Mouse (Mus musculus) lung, adult 2 months (tissue): ENCODE measurements at regions not wholly inside any gene's neighbourhood (a gene's known extent, or its start where the extent isn't known, plus 50 kb on each side); places are given as distances from the start of the nearest gene placed in this dataset.

Source experiments
- DNase-seq: peaks from one replicate; pipeline ENCODE4 v3.0.0; 2022
- H3K4me1 ChIP-seq: fragments of 200-500 bp; 2 replicates; pipeline ENCODE4 v1.6.1; 2011; ENCODE audit warnings: low read length; ENCODE audit not compliant: control insufficient read depth, insufficient read depth
- H3K4me3 ChIP-seq: fragments of 200-500 bp; replicated peaks from 2 replicates; pipeline ENCODE3; 2011; ENCODE audit warnings: low read depth, mild to moderate bottlenecking, control low read depth, low read length; ENCODE audit errors: extremely low read depth
- CTCF ChIP-seq: fragments of 200-500 bp; IDR thresholded peaks from 2 replicates; pipeline ENCODE4 v1.5.1; 2011; ENCODE audit warnings: mild to moderate bottlenecking, low read length, control low read depth; ENCODE audit not compliant: insufficient read depth
- POLR2A ChIP-seq: fragments of 200-500 bp; IDR thresholded peaks from 2 replicates; pipeline ENCODE4 v1.6.1; 2011; ENCODE audit warnings: low read depth, mild to moderate bottlenecking, control low read depth, low read length, borderline replicate concordance; ENCODE audit errors: extremely low read depth
- WGBS: fragments of 180-500 bp; shearing (Covaris S2); methylation state at CpG from one replicate; pipeline ENCODE4 v1.1.7; 2018; 5-methylcytosine and 5-hydroxymethylcytosine counted together

DNA sequence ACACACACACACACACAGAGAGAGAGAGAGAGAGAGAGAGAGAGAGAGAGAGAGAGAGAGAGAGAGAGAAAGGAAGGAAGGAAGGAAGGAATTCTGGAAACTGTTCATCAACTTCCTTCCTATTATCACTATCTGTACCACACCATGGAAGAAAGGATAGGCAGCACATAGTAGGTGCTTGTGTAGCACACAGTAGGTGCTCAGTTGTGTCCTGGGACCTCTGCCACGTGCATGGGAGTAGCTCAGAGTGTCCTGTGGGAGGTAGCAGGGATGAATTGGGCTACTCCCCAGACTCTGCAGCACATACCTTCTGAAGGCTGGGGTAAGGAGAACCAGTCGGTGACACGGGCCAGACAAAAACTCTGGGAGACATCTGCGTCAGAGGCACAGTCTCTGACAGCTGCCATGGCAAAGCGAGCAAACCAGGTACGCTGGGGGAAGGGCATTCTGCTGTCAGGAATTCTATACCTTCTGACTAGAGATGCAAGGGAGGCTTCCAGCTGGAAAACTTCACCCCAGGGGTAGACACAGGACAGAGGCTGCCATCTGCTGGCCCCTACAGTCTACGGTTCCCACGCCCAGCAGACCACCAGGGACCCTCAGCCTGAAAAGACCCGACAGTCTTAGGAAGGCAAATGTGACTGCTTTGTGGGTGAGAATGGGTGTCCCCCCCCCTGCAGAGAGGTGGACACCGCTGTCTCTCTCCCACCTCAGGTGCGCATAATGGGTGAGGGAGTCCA, 126.2 kb upstream of the Igsf21 start:
- DNase-seq, result no peak
- Histone ChIP-seq H3K4me3 (no peak overlapping the region), H3K4me1 (no peaks in the 10 kb centered on the region)
- WGBS, result 48% methylated on average over 11 of the region's 11 CpGs
- no peak for TF ChIP-seq CTCF
- no peak for TF ChIP-seq POLR2A

DNA sequence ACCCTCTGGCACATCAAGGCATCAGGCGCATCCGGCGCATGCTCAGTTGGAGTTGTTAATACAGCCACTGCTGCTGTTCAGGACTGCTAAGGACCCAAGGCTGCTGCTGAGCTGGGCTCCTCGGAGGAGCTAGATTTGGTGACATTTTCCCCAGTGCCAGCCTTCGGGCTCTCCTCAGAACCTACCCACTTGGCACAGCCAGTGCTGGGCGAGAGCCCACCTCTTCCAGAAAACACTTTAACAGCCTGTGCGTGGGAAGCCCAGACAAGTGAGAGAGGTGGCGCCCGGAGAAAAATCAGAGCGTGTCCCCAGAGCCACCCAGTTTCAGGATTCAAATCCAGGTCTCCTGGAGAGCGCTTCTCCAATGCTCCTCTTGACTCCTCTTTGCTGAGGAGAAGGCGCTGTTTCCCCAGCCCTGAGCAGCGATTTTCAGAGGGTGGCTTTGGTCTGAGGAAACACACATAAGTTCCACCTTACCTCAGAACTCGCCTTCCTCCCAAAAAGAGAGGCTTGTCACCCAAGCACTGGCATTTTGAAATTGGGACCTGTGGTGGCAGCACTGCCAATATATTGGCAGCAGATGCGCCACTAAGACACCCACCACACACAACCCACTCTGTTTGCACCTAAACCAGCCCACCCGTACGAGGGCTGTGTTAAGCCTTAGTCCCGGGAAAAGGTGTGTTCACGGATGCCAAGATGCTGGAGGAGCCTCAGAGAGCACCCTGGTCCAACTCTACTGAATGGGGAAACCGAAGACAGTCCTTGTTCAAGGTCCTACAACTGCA, 125.0 kb upstream of the Igsf21 start:
- 86% methylated on average over 20 of the region's 20 CpGs for WGBS
- DNase-seq, result no peak
- Histone ChIP-seq H3K4me1 (no peaks in the 10 kb centered on the region), H3K4me3 (no peak overlapping the region)
- TF ChIP-seq POLR2A, result no peak

DNA sequence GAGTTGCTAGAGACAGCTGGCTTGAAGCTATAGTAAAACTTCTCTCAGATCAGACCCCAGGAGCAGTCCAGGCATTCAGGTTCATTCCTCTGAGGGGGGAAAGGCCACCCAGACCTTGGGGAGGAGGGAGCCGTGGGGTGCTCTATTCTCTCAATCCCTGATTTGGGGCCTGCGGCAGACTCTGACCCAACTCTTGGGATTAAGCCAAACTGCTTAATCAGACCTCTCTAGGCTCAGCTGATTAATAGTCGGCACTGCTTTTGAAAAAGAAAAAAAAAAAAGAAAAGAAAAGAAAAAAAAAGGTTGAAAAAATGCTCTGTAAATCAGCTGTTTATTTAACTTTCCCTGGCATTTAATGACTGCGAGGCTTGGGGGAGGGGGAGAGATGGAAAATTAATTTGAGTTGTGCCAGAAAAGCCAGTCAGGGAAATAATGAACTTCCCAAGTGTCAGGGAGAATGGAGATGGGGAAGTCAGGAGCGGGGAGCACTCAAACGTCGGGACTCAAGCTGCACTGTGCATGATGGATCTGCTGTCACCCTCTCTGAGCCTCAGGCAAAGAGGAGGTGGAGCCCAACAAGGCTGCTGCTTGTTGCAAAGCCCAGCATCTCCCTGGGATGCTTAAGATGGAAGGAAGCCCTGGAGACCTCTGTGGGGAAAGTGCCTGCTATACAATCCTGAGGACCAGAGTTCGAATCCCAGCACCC, 120.5 kb upstream of the Igsf21 start:
- Histone ChIP-seq H3K4me3 (no peak overlapping the region), H3K4me1 (no peaks in the 10 kb centered on the region)
- TF ChIP-seq POLR2A (no peak), CTCF (no peak)
- no peak for DNase-seq
- WGBS, result 29% methylated on average over 8 of the region's 8 CpGs

DNA sequence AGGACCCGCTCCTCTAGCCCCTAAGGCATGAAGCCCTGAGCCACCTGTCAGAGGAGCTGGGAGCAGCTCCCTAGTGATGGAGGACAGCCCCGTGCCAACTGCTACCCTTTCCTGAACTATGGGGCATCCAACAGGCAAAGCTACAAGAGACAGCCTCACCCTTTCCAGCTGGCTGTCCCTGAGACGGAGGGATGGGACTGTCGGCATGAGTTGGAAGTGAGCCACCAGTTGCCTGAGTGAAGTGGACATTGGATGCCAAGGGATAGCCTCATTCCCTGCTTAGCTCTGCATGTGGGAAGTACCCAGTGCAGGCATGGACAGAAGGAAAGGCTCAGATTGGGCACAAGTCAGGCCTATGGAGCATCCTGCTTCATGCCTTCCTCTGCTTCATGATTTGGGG, 112.3 kb upstream of the Igsf21 start:
- 93% methylated on average over 4 of the region's 4 CpGs for WGBS
- DNase-seq, result no peak
- TF ChIP-seq POLR2A (no peak), CTCF (no peak)
- Histone ChIP-seq H3K4me1 (no peaks in the 10 kb centered on the region), H3K4me3 (no peak overlapping the region)

DNA sequence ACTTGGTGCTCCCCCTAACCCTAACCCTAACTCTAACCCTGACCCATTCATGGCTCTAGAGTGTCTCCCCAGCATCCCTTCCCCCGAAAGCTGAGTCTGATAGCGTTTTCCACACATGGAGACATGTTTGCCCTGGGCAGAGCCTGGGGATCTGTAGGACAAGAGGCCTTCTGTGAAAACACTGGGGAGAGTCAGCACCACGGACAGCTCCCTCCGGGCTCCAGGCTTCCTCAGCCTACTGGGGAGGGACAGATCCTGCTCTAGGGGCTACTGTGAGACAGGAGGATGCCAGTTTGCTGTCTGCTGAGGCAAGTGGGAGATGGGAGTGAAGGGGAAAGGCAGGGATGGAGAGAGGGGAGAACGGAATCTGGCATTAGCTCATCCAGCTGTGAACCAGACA, 111.5 kb upstream of the Igsf21 start:
- DNase-seq, result peak; percentile 46

DNA sequence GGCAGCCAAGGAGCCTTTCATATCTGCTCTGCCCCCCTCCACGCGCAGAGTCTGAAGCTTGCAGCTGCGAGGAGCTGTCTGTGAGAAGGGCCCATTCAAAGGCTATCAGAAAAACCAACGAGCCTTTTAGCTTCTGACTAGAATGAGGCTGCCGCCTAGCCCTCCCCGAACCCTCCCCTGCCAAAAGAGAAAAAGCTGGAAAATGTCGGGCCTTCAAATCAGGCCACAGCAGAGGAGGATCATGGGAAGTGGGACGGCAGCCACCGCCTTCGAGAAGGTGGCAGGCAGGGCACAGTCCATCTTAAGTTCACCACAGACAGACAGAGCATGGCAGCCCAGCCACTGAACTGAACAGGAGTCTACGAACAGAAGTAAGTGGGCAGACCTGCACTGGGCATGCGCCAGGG, 108.6 kb upstream of the Igsf21 start:
- Histone ChIP-seq H3K4me3 (no peak overlapping the region), H3K4me1 (no peaks in the 10 kb centered on the region)
- no peak for DNase-seq
- TF ChIP-seq POLR2A (no peak), CTCF (no peak)
- 56% methylated on average over 12 of the region's 12 CpGs for WGBS

More for the DNA sequence above, 111.5 kb upstream of the Igsf21 start:
- Histone ChIP-seq H3K4me1 (no peaks in the 10 kb centered on the region), H3K4me3 (no peak overlapping the region)
- 4% methylated on average over 5 of the region's 5 CpGs for WGBS
- TF ChIP-seq POLR2A, result no peak
- TF ChIP-seq CTCF, result no peak

DNA sequence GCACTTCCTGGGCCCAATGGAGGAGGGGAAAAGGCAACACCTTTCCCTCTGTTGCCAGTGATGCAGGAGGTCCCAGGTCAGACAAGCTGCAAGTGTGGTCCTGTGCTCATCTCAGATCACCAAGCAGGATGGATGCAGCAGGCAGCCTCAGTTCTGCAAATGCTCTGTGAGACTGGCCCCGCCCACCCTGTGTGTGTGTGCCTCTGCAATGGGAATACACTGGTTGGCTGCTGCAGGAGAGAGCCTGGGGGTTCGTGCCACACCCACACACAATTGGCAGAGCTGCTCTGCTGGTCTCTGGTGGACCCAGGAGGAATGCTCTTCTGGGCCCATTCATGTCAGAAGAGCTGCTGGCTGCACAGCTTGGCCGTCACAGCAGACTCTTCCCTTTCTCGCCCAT, 102.2 kb upstream of the Igsf21 start:
- 52% methylated on average over 4 of the region's 4 CpGs for WGBS

DNA sequence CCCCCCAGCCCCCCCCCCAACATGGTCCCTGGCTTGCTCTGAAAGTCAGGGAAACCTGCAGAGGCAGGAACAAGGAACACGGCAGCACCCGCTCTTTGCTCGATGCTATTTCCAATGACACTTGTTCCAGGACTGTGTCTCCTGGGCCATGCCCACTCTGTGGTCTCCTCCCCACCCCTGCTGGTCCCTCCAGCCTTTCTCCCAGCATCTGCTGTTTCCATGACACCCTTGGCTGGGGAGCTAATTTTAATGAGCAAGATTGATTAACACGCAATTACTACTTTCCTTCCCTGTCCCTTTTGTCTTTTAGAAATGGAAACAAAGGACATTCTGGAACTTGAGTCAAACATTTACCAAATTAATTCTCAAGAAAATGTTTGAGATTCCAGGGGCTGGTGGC, 83.6 kb upstream of the Igsf21 start:
- 85% methylated on average over 4 of the region's 4 CpGs for WGBS
- H3K4me3 ChIP-seq, result no peak overlapping the region
- TF ChIP-seq CTCF (no peak), POLR2A (no peak)
- no peaks in the 10 kb centered on the region for H3K4me1 ChIP-seq
- no peak for DNase-seq

More for the DNA sequence above, 102.2 kb upstream of the Igsf21 start:
- H3K4me3 ChIP-seq, result no peak overlapping the region
- H3K4me1 ChIP-seq, result no peaks in the 10 kb centered on the region
- DNase-seq, result no peak
- TF ChIP-seq POLR2A, result no peak
- TF ChIP-seq CTCF, result no peak

DNA sequence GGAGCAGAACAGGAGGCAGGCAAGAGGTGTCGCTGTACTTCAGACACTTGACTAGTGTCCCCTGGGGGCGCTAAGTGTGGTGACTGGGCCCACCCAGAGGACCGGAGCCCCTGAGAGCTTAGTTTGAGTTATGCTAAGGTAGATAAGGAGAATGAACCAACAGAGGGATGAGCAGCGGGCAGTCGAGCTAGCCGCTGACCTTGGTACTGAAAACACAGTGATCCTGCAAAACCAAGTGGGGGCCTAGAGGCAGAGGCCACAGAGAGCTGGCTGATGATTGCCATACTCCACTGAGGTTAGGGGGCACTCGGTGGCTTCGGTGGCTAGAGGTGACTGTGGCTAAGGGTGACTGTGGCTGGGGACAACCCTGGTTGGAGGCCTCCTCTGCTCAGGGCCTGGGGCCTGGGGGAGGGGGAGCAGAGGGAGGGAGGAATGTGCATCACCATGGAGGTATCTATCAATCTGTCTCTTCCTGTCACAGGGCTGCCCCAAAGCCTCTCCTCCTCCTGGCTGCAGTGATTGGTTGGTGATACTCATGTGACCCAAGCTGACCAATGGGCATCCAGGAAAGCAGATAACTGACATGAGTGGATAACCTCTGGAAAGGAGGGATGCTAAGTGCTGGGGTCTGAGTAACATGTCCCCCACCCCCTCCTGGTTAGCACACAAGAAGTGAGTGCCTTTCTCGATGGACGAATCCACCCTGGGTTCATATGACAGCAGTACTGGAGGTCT, 80.3 kb upstream of the Igsf21 start:
- WGBS, result 30% methylated on average over 10 of the region's 10 CpGs
- Histone ChIP-seq H3K4me1 (no peaks in the 10 kb centered on the region), H3K4me3 (no peak overlapping the region)
- no peak for DNase-seq
- no peak for TF ChIP-seq POLR2A
